Mouse (Mus musculus): ENCODE measurements around the gene Tpbg.
A peak's percentile ranks its signal among the peaks of the same experiment; 100 is the strongest.
"Not testable (repeated sequence)": the region's sequence is repeated elsewhere in the genome, so short reads cannot be mapped to it uniquely, and the experiment has no call there.

Tpbg gene

GRCm38 (mm10) chr9:85842351-85843011, at the start of gene Tpbg:
Gene Tpbg, plus strand, starts transcription at chr9:85842380.
- DNase-seq = peak; percentile 41 to 48

- not testable (repeated sequence) for DNase-seq
Measured at GRCm38 (mm10) chr9:85801986-85802385, 40.2 kb upstream of the Tpbg start.

- no peak for DNase-seq
Measured at GRCm38 (mm10) chr9:85802563-85802962, 39.6 kb upstream of the Tpbg start.

- peak; percentile 12 to 26 for DNase-seq
Measured at GRCm38 (mm10) chr9:85806411-85806810, 35.8 kb upstream of the Tpbg start.

GRCm38 (mm10) chr9:85809246-85809645, 32.9 kb upstream of the Tpbg start:
- DNase-seq = no peak

GRCm38 (mm10) chr9:85820829-85821228, 21.4 kb upstream of the Tpbg start:
- no peak for DNase-seq

- peak; percentile 64 to 74 for DNase-seq
Measured at GRCm38 (mm10) chr9:85835521-85836425, 6.4 kb upstream of the Tpbg start.

- no peak for DNase-seq
Measured at GRCm38 (mm10) chr9:85839626-85840025, 2.6 kb upstream of the Tpbg start.

GRCm38 (mm10) chr9:85841891-85842290, 289 bp upstream of the Tpbg start:
- DNase-seq = peak in 1 of 2 experiments; percentile 36

GRCm38 (mm10) chr9:85843031-85843890, 1.1 kb downstream of the Tpbg start:
- DNase-seq = peak; percentile 22 to 45

GRCm38 (mm10) chr9:85843891-85844646, 1.9 kb downstream of the Tpbg start:
- DNase-seq = peak; percentile 24 to 26

- DNase-seq = no peak
Measured at GRCm38 (mm10) chr9:85844647-85844983, 2.4 kb downstream of the Tpbg start.

- no peak for DNase-seq
Measured at GRCm38 (mm10) chr9:85846186-85846585, 4.0 kb downstream of the Tpbg start.

- DNase-seq = no peak
Measured at GRCm38 (mm10) chr9:85854780-85855179, 12.6 kb downstream of the Tpbg start.

- no peak for DNase-seq
Measured at GRCm38 (mm10) chr9:85856511-85856910, 14.3 kb downstream of the Tpbg start.

- no peak for DNase-seq
Measured at GRCm38 (mm10) chr9:85861065-85861464, 18.9 kb downstream of the Tpbg start.

GRCm38 (mm10) chr9:85862562-85862961, 20.4 kb downstream of the Tpbg start:
- DNase-seq = peak in 1 of 2 experiments; percentile 22

GRCm38 (mm10) chr9:85872908-85873307, 30.7 kb downstream of the Tpbg start:
- DNase-seq = no peak

- DNase-seq = no peak
Measured at GRCm38 (mm10) chr9:85893681-85894080, 51.5 kb downstream of the Tpbg start.
